Mouse (Mus musculus): ENCODE results near the gene Ripply2.
"Not testable (repeated sequence)": the region's sequence is repeated elsewhere in the genome, so short reads cannot be mapped to it uniquely, and the experiment has no call there.

Ripply2 gene

GRCm38 (mm10) chr9:87015288-87015937 lies at the start of gene Ripply2:
Gene Ripply2, plus strand, starts transcription at chr9:87015537.
- DNase-seq (ENCODE audit: low spot score in 2 of 2) = no peak

- DNase-seq (ENCODE audit: low spot score in 2 of 2) = not testable (repeated sequence)
These were observed 42.9 kb upstream of the Ripply2 start for GRCm38 (mm10) chr9:86972471-86972870.

GRCm38 (mm10) chr9:86973562-86973961 lies 41.8 kb upstream of the Ripply2 start:
- no peak for DNase-seq (ENCODE audit: low spot score in 2 of 2)

- no peak for DNase-seq (ENCODE audit: low spot score in 2 of 2)
These were observed 38.4 kb upstream of the Ripply2 start for GRCm38 (mm10) chr9:86976896-86977295.

GRCm38 (mm10) chr9:86978257-86978907 lies 37.0 kb upstream of the Ripply2 start:
- DNase-seq (ENCODE audit: low spot score in 2 of 2) = no peak

GRCm38 (mm10) chr9:86980048-86980447 lies 35.3 kb upstream of the Ripply2 start:
- DNase-seq (ENCODE audit: low spot score in 2 of 2) = no peak

- DNase-seq (ENCODE audit: low spot score in 2 of 2) = no peak
These were observed 34.4 kb upstream of the Ripply2 start for GRCm38 (mm10) chr9:86980942-86981341.

GRCm38 (mm10) chr9:86981551-86981950 lies 33.8 kb upstream of the Ripply2 start:
- DNase-seq (ENCODE audit: low spot score in 2 of 2) = no peak

- DNase-seq (ENCODE audit: low spot score in 2 of 2) = no peak
These were observed 30.8 kb upstream of the Ripply2 start for GRCm38 (mm10) chr9:86984583-86984982.

GRCm38 (mm10) chr9:86985105-86985504 lies 30.2 kb upstream of the Ripply2 start:
- DNase-seq (ENCODE audit: low spot score in 2 of 2) = no peak

- no peak for DNase-seq (ENCODE audit: low spot score in 2 of 2)
These were observed 28.5 kb upstream of the Ripply2 start for GRCm38 (mm10) chr9:86986703-86987296.

GRCm38 (mm10) chr9:86989822-86990221 lies 25.5 kb upstream of the Ripply2 start:
- no peak for DNase-seq (ENCODE audit: low spot score in 2 of 2)

- DNase-seq (ENCODE audit: low spot score in 2 of 2) = no peak
These were observed 23.6 kb upstream of the Ripply2 start for GRCm38 (mm10) chr9:86991758-86992157.

GRCm38 (mm10) chr9:86997046-86997691 lies 18.2 kb upstream of the Ripply2 start:
- DNase-seq (ENCODE audit: low spot score in 2 of 2) = no peak

GRCm38 (mm10) chr9:86999956-87000582 lies 15.3 kb upstream of the Ripply2 start:
- no peak for DNase-seq (ENCODE audit: low spot score in 2 of 2)

GRCm38 (mm10) chr9:87004701-87005434 lies 10.5 kb upstream of the Ripply2 start:
- DNase-seq (ENCODE audit: low spot score in 2 of 2) = no peak

- peak; percentile 11 to 17 for DNase-seq (ENCODE audit: low spot score in 2 of 2)
These were observed 9.9 kb upstream of the Ripply2 start for GRCm38 (mm10) chr9:87005435-87005779.

- DNase-seq (ENCODE audit: low spot score in 2 of 2) = no peak
These were observed 6.8 kb upstream of the Ripply2 start for GRCm38 (mm10) chr9:87008507-87008906.

- no peak for DNase-seq (ENCODE audit: low spot score in 2 of 2)
These were observed 6.4 kb upstream of the Ripply2 start for GRCm38 (mm10) chr9:87008919-87009318.

GRCm38 (mm10) chr9:87015938-87016294 lies 579 bp downstream of the Ripply2 start:
- no peak for DNase-seq (ENCODE audit: low spot score in 2 of 2)

GRCm38 (mm10) chr9:87021778-87022523 lies 6.6 kb downstream of the Ripply2 start, which contains the start of gene Cyb5r4:
Gene Cyb5r4, plus strand, starts transcription at chr9:87022014.
- DNase-seq (ENCODE audit: low spot score in 2 of 2) = peak; percentile 91 to 93
